Mouse (Mus musculus): ENCODE results near the gene Pah. TPM values are rescaled to one million over a fixed set of nuclear protein-coding genes. Genes with fewer than 3 reads are reported as not detected.

Gene Pah
- 0.36 and 0.60 TPM in 2 replicates for polyA plus RNA-seq (2014; fragmentation: Nextera tagmentation; extraction: Ambion mirVana)

DNA sequence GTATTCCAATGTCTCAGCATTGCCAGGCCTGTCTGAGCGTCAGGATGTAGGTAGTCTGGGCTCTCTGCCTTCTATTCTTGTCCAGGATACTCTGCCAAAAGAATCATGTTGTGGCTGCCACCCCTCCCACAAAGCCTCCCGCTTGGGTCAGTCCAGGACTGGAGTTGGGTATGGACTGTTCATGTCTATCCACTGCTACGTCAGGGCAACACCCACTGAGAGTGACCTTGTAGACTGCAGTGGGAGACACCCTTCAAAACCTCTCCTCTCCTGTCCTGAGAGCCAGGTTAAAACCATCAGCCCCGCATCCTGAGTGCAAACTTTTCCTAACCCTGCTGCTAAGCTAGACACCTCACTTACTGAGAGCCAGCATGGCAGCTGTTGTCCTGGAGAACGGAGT, at the start of gene Pah:
Gene Pah, plus strand, starts transcription at position 150 of the 400 bp plus-strand sequence.
- Histone ChIP-seq H3K4me2 (replicated peaks; ENCODE audit: low read depth, low read length) (no peak within 1 kb of the TSS), H3K36me3 (ENCODE audit: control insufficient read depth, insufficient read depth, low read length) (no peaks in the 10 kb centered on the region), H3K27me3 (ENCODE audit: control insufficient read depth, insufficient read depth, low read length) (no peaks in the 10 kb centered on the region), H3K9ac (ENCODE audit: low read depth, low read length) (no peak within 1 kb of the TSS), H3K9me3 (ENCODE audit: control insufficient read depth, low read length) (no peaks in the 10 kb centered on the region), H3K27ac (ENCODE audit: low read depth, low read length) (no peak within 1 kb of the TSS), H3K4me1 (ENCODE audit: control insufficient read depth, insufficient read depth, low read length) (no peaks in the 10 kb centered on the region), H3K4me3 (ENCODE audit: low read length) (no peak within 1 kb of the TSS)
- WGBS = 83% methylated on average over 5 of the region's 5 CpGs
- ATAC-seq (ENCODE audit: low FRiP score, low TSS enrichment) = no peak

DNA sequence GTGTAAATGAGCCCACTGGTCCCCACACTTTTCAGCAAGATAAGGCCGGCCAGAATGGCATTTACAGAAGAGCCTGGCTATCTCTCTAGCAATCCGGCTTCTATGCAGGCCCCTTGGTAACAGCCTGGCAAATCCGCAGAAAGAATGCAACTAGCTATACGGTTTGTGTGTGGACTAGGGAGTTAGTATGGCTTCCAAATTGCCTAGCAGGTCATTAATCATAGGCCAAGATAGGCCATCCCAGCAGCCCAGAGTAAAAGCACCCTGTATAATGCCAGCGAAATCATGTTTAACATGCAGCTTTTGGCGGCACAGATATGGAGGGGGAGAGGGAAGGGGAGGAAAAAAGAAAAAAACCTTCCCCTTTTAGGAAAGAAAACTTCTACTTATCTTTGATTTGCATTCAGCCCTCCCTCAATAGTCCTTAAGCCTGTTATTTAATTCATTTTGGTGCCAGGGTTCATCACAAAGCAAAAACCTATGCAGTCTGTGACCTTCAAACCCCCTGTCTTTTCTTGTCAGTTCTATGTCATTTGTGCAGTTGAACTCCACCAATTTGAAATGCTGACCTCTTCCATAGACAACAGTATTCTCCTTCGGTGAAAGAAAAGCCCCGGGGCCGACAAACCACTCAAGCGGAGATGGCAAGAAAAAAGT, 48.0 kb upstream of the Pah start:
- 66% methylated on average over 10 of the region's 10 CpGs for WGBS
- peaks cover 3% of the 10 kb centered on the region; the same call in 1 of the 2 replicates for H3K27me3 ChIP-seq (ENCODE audit: control insufficient read depth, insufficient read depth, low read length)
- H3K4me3 ChIP-seq (ENCODE audit: low read length) = no peak overlapping the region
- H3K27ac ChIP-seq (ENCODE audit: low read depth, low read length) = no peak overlapping the region
- no peaks in the 10 kb centered on the region for H3K4me1 ChIP-seq (ENCODE audit: control insufficient read depth, insufficient read depth, low read length)
- no peak overlapping the region for H3K9ac ChIP-seq (ENCODE audit: low read depth, low read length)
- no peaks in the 10 kb centered on the region for H3K9me3 ChIP-seq (ENCODE audit: control insufficient read depth, low read length)
- ATAC-seq (ENCODE audit: low FRiP score, low TSS enrichment) = no peak
- no peaks in the 10 kb centered on the region for H3K36me3 ChIP-seq (ENCODE audit: control insufficient read depth, insufficient read depth, low read length)
- H3K4me2 ChIP-seq (replicated peaks; ENCODE audit: low read depth, low read length) = no peak overlapping the region

DNA sequence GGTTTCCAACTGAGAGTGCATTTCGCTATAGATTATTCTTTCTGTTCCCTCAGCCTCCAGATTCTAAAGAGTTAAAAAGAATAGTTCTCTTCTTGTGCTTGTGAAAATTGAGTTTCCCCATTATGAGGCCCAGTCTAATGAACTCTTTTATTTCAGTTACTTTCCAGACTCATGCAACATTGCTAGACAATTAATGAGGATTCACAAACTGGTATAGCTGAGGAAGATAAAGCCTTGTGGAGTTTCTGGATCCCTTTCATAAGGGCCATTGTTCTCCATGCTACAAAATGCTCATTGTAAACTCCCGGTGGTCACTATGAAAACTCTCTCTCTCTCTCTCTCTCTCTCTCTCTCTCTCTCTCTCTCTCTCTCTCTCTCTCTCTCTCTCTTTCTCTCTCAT, 46.6 kb upstream of the Pah start:
- Histone ChIP-seq H3K36me3 (ENCODE audit: control insufficient read depth, insufficient read depth, low read length) (no peaks in the 10 kb centered on the region), H3K4me2 (replicated peaks; ENCODE audit: low read depth, low read length) (no peak overlapping the region), H3K9me3 (ENCODE audit: control insufficient read depth, low read length) (no peaks in the 10 kb centered on the region), H3K4me1 (ENCODE audit: control insufficient read depth, insufficient read depth, low read length) (no peaks in the 10 kb centered on the region), H3K27ac (ENCODE audit: low read depth, low read length) (no peak overlapping the region), H3K27me3 (ENCODE audit: control insufficient read depth, insufficient read depth, low read length) (peaks cover 3% of the 10 kb centered on the region; the same call in 1 of the 2 replicates), H3K4me3 (ENCODE audit: low read length) (no peak overlapping the region), H3K9ac (ENCODE audit: low read depth, low read length) (no peak overlapping the region)
- 86% methylated on average over 2 of the region's 2 CpGs for WGBS
- no peak for ATAC-seq (ENCODE audit: low FRiP score, low TSS enrichment)

DNA sequence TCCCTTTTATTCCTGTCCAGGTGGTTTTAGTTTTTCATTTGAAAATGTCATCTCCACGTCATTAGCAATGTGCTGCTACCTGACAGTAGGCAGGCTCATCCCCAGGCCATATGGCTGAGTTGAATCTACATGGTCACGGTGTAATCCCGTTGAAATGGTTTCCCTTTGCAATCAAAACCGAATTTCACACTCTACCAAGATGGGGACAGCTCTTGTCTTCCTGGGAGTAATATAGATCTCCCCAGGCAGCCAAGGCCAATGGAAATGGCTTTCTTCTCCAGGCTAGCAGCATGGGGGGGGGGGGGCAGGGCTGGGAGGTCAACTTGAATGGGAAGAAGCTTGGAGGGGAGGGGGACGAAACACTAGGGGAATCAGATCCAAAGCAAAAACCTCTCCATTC, 43.7 kb upstream of the Pah start:
- WGBS = 66% methylated on average over 5 of the region's 5 CpGs
- no peak overlapping the region for H3K4me2 ChIP-seq (replicated peaks; ENCODE audit: low read depth, low read length)
- ATAC-seq (ENCODE audit: low FRiP score, low TSS enrichment) = no peak

DNA sequence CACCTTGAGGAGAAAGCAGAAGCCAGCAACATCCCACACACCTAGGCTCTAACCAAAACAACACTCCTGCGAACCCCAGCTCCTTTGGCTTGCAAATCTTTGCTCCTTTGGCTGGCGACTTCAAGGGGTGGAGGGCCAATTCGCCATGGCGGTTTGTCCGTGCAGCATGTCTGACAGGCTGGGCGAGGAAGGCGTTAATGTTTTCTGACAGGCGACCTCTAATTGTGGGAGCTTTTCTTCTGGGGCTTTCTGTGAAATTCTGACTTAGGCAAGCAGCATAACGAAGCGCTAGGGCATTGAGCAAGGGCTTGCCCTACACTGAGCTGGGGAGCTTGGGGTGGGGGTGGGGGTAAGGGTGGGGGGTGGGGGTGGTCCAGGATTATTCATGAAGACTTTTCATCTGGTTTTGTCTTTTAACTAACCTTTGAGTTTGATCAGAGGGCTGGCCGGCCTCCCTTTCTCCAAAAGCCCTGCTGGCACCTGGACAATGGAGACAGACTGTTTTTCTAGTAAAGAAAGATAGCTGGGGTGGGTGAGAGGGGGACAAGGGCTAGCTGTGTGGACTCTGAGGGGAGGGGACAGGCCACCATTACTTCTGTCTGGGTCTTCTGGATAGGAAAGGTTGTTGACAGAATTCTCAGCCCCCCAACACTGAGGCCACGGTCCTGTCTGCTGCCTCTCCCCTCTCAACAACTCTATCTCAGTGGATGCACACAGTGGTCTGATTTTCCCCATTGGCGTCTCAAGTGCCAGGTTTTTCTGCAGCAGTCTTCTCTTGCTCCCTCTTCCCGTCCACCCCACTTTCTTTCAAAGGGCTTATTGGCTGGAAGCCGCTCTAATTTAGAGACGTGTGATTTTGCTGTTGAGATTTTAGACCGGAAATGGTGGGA, 36.5 kb upstream of the Pah start:
- no peak overlapping the region for H3K4me2 ChIP-seq (replicated peaks; ENCODE audit: low read depth, low read length)
- under 1% methylated on average over 17 of the region's 17 CpGs for WGBS
- no peaks in the 10 kb centered on the region for H3K9me3 ChIP-seq (ENCODE audit: control insufficient read depth, low read length)
- no peaks in the 10 kb centered on the region for H3K36me3 ChIP-seq (ENCODE audit: control insufficient read depth, insufficient read depth, low read length)
- peaks cover 7% of the 10 kb centered on the region; the same call in 1 of the 2 replicates for H3K4me1 ChIP-seq (ENCODE audit: control insufficient read depth, insufficient read depth, low read length)
- no peak overlapping the region for H3K27ac ChIP-seq (ENCODE audit: low read depth, low read length)
- no peak overlapping the region for H3K9ac ChIP-seq (ENCODE audit: low read depth, low read length)
- peaks cover 66% of the 10 kb centered on the region for H3K27me3 ChIP-seq (ENCODE audit: control insufficient read depth, insufficient read depth, low read length)
- ATAC-seq (ENCODE audit: low FRiP score, low TSS enrichment) = no peak
- H3K4me3 ChIP-seq (ENCODE audit: low read length) = no peak overlapping the region

More for the DNA sequence above, 43.7 kb upstream of the Pah start:
- Histone ChIP-seq H3K36me3 (ENCODE audit: control insufficient read depth, insufficient read depth, low read length) (no peaks in the 10 kb centered on the region), H3K4me1 (ENCODE audit: control insufficient read depth, insufficient read depth, low read length) (no peaks in the 10 kb centered on the region), H3K9ac (ENCODE audit: low read depth, low read length) (no peak overlapping the region), H3K27me3 (ENCODE audit: control insufficient read depth, insufficient read depth, low read length) (peaks cover 10% of the 10 kb centered on the region; the same call in 1 of the 2 replicates), H3K27ac (ENCODE audit: low read depth, low read length) (no peak overlapping the region), H3K4me3 (ENCODE audit: low read length) (no peak overlapping the region), H3K9me3 (ENCODE audit: control insufficient read depth, low read length) (no peaks in the 10 kb centered on the region)

DNA sequence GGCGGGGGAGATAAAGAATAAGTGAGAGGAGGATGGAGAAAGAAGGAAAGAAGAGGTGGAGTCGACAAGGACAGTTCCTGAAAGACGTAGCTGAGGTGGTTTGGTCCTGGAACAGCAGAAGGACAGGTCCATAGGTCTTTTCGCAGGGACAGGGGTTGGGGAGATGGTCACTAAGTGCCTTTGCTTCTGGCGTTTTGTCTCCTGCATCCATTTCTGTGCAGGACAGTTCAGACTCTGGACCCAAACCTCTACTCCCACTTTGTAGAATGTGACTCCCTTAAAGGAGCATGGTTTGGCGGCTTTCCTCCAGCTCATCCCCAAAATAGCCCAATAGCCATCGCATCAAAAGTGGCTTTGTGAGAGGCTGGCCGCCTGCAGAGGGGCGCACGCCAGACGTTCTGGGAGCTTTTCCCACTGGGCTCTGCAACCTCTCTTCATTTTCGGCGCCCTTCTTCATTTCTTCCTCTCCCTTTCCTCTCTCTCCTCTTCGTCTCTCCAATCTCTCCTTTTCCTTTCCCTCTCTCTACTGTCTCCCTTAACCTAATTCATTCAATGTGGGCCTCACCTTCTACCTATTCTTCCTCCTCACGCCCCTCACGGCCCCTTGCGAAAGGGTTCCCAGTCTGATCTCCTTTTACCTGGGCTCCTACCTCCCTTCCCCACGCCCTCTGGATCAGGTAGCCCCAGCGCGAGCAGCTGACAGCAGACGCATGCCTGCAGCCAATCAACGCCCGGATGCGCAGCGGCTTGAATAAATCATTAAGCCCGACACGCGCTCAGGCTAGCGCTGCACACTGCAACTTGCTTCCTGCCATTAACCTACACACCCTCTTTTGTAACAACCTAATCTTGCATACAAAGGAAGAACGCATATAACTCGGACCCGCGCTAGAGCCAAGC, 35.6 kb upstream of the Pah start:
- Histone ChIP-seq H3K27me3 (ENCODE audit: control insufficient read depth, insufficient read depth, low read length) (peaks cover 74% of the 10 kb centered on the region), H3K4me3 (ENCODE audit: low read length) (no peak overlapping the region), H3K4me2 (replicated peaks; ENCODE audit: low read depth, low read length) (peak overlapping the region; percentile 24), H3K36me3 (ENCODE audit: control insufficient read depth, insufficient read depth, low read length) (no peaks in the 10 kb centered on the region), H3K9me3 (ENCODE audit: control insufficient read depth, low read length) (no peaks in the 10 kb centered on the region), H3K27ac (ENCODE audit: low read depth, low read length) (no peak overlapping the region), H3K4me1 (ENCODE audit: control insufficient read depth, insufficient read depth, low read length) (peaks cover 7% of the 10 kb centered on the region; the same call in 1 of the 2 replicates), H3K9ac (ENCODE audit: low read depth, low read length) (no peak overlapping the region)
- peak; percentile 68 for ATAC-seq (ENCODE audit: low FRiP score, low TSS enrichment)
- WGBS = under 1% methylated on average over 33 of the region's 33 CpGs

DNA sequence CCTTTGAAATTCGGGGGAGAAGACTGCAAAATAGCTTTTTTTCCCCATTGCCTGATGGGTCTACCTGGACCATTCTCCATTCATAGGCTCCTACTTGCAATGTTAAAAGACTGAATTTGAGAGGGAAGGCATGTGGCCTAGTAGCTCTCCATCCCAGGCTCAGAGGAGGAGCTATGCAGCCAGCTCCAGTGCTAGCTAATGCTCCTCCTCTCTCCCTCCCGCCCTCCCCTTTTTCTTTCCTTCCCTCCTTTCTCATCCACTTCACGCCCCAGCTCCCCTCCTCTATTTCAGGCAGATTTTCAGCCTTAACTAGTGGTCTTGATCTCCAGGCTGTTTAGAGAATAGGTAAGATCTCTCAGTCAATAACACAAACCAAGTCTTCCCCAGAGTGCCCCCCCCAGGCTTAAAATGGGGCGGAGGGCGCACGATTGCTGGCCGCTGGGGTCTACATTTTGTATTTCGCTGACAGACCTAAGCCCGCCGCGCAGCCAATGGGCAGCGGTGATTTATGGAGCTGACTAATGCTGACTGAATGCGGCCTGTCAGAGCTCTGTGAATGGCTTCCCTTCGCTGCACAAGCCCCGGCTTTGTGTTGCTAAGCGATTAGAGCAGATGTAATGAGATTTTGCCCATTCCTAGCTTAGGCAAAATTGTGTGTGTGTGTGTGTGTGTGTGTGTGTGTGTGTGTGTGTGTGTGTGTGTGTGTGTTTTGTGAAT, 33.0 kb upstream of the Pah start:
- H3K27me3 ChIP-seq (ENCODE audit: control insufficient read depth, insufficient read depth, low read length) = peaks cover 88% of the 10 kb centered on the region
- 1% methylated on average over 16 of the region's 16 CpGs for WGBS

More for the DNA sequence above, 33.0 kb upstream of the Pah start:
- peak; percentile 74 for ATAC-seq (ENCODE audit: low FRiP score, low TSS enrichment)
- H3K36me3 ChIP-seq (ENCODE audit: control insufficient read depth, insufficient read depth, low read length) = no peaks in the 10 kb centered on the region
- no peak overlapping the region for H3K9ac ChIP-seq (ENCODE audit: low read depth, low read length)
- no peak overlapping the region; the same call in 1 of the 2 replicates for H3K4me2 ChIP-seq (replicated peaks; ENCODE audit: low read depth, low read length)
- H3K4me1 ChIP-seq (ENCODE audit: control insufficient read depth, insufficient read depth, low read length) = peaks cover 7% of the 10 kb centered on the region; the same call in 1 of the 2 replicates
- H3K27ac ChIP-seq (ENCODE audit: low read depth, low read length) = no peak overlapping the region
- no peaks in the 10 kb centered on the region for H3K9me3 ChIP-seq (ENCODE audit: control insufficient read depth, low read length)
- no peak overlapping the region for H3K4me3 ChIP-seq (ENCODE audit: low read length)
